Mouse (Mus musculus) forebrain, embryonic 14.5 days (tissue): Measurements from ENCODE around the gene Cfap44. TPM values are rescaled to one million over a fixed set of nuclear protein-coding genes. Genes with fewer than 3 reads are reported as not detected.

Source experiments
- polyA plus RNA-seq: library from polyadenylated mRNA; unstranded; fragments of >200 nt; fragmentation: Nextera tagmentation; extraction: Ambion mirVana; gene quantifications from 2 replicates; pipeline ENCODE4 v1.2.1, GENCODE M21; 2014

Cfap44 gene
- polyA plus RNA-seq, 1 experiment from 2014 or later: 2.4 TPM

Other genes starting within 250 kb of the Cfap44 start
- 4.3 and 4.6 TPM in 2 replicates for gene Usf3, start 221.6 kb upstream of the Cfap44 start, polyA plus RNA-seq
- 3.9 and 8.6 TPM in 2 replicates for gene Sidt1, start 61.6 kb upstream of the Cfap44 start, polyA plus RNA-seq
- 21.2 TPM in 2 replicates for gene Spice1, start 47.7 kb upstream of the Cfap44 start, polyA plus RNA-seq
- 11.5 and 13.3 TPM in 2 replicates for gene Boc, start 164.1 kb downstream of the Cfap44 start, polyA plus RNA-seq